Mouse (Mus musculus): ENCODE measurements around the gene Plscr5. TPM values are rescaled to one million over a fixed set of nuclear protein-coding genes. Genes with fewer than 3 reads are reported as not detected.
A peak's percentile ranks its signal among the peaks of the same experiment; 100 is the strongest.

The Plscr5 gene
- polyA plus RNA-seq, 1 experiment from 2014 or later, result not detected

DNA sequence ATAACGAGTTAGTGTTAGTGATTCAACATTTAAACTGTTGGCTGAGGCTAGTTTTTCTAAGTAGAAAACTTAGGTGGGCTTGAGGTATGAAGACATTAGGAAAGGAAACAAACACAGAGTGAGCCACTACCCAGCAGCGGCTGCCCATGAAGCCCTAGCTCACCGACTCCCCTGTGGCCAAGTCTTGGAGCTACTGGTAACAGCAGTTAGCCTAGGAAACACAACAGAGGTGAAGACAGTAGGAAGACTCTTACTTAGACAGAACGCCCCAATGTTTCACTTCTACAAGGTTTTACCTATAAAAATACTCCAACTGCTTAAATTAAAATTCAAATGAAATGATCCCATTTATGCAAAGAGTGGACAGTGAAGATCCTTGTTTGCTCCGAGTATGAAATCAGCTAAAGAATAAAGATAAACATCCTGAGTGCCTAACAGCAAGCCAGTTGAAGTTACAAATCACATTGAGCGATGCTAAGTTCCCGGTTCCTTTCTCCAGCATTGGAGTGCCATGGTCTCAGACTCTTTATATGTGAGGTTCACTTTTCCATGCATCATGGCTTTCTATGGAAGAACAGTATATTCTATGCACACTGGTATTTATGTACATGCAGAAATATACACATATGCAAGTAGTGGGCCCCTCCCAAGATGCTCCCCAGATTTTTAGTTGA, 56.2 kb downstream of the Plscr5 start:
- no peak overlapping the region for H3K4me3 ChIP-seq (ENCODE audit: low read depth, low read length)
- H3K36me3 ChIP-seq (ENCODE audit: control insufficient read depth, insufficient read depth), result no peaks in the 10 kb centered on the region
- no peak overlapping the region for H3K27ac ChIP-seq (ENCODE audit: low read length)
- peaks cover 5% of the 10 kb centered on the region for H3K4me1 ChIP-seq (ENCODE audit: control insufficient read depth, low read depth, low read length)
- H3K9ac ChIP-seq (ENCODE audit: low read depth, low read length), result no peak overlapping the region
- WGBS (ENCODE audit: insufficient replicate concordance), result 57% methylated on average over 7 of the region's 7 CpGs
- H3K4me2 ChIP-seq (ENCODE audit: low read depth, low read length), result no peak overlapping the region
- no peaks in the 10 kb centered on the region for H3K9me3 ChIP-seq (replicated peaks; ENCODE audit: control insufficient read depth, low read length)
- H3K27me3 ChIP-seq (ENCODE audit: control insufficient read depth, insufficient read depth, low read depth, low read length), result no peaks in the 10 kb centered on the region
- no peak for ATAC-seq (ENCODE audit: low read depth)

GRCm38 (mm10) chr9:92249447-92249852, 56.7 kb downstream of the Plscr5 start, which contains the start of gene Plscr1:
Gene Plscr1, plus strand, starts transcription at chr9:92249750.
- ATAC-seq (ENCODE audit: low read depth), result no peak
- Histone ChIP-seq H3K27me3 (ENCODE audit: control insufficient read depth, insufficient read depth, low read depth, low read length) (no peaks in the 10 kb centered on the region), H3K4me3 (ENCODE audit: low read depth, low read length) (peak within 1 kb of the TSS; percentile 72), H3K9me3 (replicated peaks; ENCODE audit: control insufficient read depth, low read length) (no peaks in the 10 kb centered on the region), H3K4me1 (ENCODE audit: control insufficient read depth, low read depth, low read length) (peaks cover 8% of the 10 kb centered on the region), H3K9ac (ENCODE audit: low read depth, low read length) (peak within 1 kb of the TSS; percentile 69), H3K36me3 (ENCODE audit: control insufficient read depth, insufficient read depth) (no peaks in the 10 kb centered on the region), H3K27ac (ENCODE audit: low read length) (peak within 1 kb of the TSS; percentile 91), H3K4me2 (ENCODE audit: low read depth, low read length) (peak within 1 kb of the TSS; percentile 69)
- WGBS (ENCODE audit: insufficient replicate concordance), result 30% methylated on average over 7 of the region's 7 CpGs

DNA sequence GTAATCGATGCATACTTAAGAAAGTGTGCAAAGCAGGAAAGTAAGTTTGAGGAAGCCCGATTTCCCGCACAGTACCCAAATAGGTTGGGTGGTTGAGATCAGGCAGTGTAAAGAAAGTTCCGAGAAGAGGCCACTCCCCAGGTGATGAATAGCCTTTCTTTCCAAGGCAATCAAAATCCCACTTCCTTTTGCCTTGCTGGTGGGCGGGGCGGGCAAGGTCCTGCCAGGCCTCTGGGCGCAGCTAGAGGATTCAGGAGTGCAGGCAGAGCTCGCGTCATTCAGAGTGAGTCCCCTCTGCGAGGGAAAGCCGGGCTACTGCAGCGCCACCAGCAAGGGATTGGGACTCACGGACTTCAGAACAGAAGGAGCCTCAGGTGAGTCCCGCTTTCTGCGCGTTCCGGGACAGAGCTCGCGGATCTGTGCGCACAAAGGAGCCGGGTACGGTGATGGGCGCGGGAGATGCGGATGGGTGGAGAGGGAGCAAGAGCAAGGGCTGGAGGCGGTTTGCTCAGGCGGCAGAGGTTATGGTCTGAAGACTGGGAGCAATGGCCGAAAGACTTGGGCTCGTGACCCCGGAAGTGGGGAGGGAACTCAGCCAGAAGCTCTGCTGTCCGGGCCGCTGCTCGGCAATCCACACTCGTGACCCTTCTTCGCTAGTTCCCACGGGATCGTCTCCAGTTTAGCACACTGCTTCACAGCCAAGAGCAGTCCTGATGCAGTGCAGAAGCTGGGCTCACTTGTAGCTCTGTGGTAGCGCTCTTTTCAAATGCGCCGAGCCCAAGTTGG, 57.4 kb downstream of the Plscr5 start:
- Histone ChIP-seq H3K4me3 (ENCODE audit: low read depth, low read length) (peak overlapping the region; percentile 72), H3K36me3 (ENCODE audit: control insufficient read depth, insufficient read depth) (no peaks in the 10 kb centered on the region), H3K4me1 (ENCODE audit: control insufficient read depth, low read depth, low read length) (peaks cover 10% of the 10 kb centered on the region), H3K9me3 (replicated peaks; ENCODE audit: control insufficient read depth, low read length) (no peaks in the 10 kb centered on the region), H3K27me3 (ENCODE audit: control insufficient read depth, insufficient read depth, low read depth, low read length) (no peaks in the 10 kb centered on the region), H3K9ac (ENCODE audit: low read depth, low read length) (peak overlapping the region; percentile 69), H3K4me2 (ENCODE audit: low read depth, low read length) (peak overlapping the region; percentile 69), H3K27ac (ENCODE audit: low read length) (peak overlapping the region; percentile 91)
- WGBS (ENCODE audit: insufficient replicate concordance), result under 1% methylated on average over 40 of the region's 40 CpGs
- peak; percentile 78 for ATAC-seq (ENCODE audit: low read depth)

GRCm38 (mm10) chr9:92252718-92253117, 60.0 kb downstream of the Plscr5 start:
- Histone ChIP-seq H3K4me2 (ENCODE audit: low read depth, low read length) (peak overlapping the region; percentile 26; the same call in 1 of the 2 replicates), H3K27ac (ENCODE audit: low read length) (no peak overlapping the region), H3K4me1 (ENCODE audit: control insufficient read depth, low read depth, low read length) (peaks cover 10% of the 10 kb centered on the region), H3K4me3 (ENCODE audit: low read depth, low read length) (no peak overlapping the region), H3K9me3 (replicated peaks; ENCODE audit: control insufficient read depth, low read length) (no peaks in the 10 kb centered on the region), H3K9ac (ENCODE audit: low read depth, low read length) (no peak overlapping the region), H3K36me3 (ENCODE audit: control insufficient read depth, insufficient read depth) (no peaks in the 10 kb centered on the region), H3K27me3 (ENCODE audit: control insufficient read depth, insufficient read depth, low read depth, low read length) (no peaks in the 10 kb centered on the region)
- WGBS (ENCODE audit: insufficient replicate concordance), result 29% methylated on average over 5 of the region's 5 CpGs
- ATAC-seq (ENCODE audit: low read depth), result no peak

DNA sequence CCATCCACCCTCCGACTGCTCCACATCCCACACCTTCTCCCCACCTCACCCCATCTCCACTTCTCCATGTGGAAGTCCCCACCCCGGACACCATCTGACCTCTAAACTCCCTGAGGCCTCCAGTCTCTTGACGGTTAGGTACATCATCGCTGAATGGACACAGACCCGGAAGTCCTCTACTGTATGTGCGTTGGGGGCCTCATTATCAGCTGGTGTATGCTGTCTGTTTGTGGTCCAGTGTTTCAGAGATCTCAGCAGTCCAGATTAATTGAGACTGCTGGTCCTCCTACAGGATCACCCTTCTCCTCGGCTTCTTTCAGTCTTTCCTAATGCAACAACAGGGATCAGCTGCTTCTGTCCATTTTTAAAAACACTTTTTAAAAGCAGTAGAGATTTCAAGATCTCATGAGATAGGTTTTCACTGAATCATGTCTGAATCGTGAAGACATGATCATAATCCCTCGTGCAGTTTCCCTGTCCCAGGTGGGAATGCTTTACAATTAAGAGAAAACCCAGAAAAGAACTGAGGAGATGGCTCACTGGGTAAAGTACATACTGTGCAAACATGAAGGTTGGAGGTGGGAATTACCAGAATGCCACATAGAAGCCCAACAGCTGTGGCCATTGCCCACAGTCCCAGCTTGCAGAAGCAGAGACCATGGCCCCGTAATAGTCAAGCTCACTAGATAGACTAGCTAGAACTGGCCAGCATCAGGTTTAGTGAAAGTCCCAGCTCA, 61.0 kb downstream of the Plscr5 start:
- H3K4me2 ChIP-seq (ENCODE audit: low read depth, low read length), result peak overlapping the region; percentile 40
- no peak overlapping the region for H3K27ac ChIP-seq (ENCODE audit: low read length)
- no peak overlapping the region for H3K9ac ChIP-seq (ENCODE audit: low read depth, low read length)
- no peak overlapping the region for H3K4me3 ChIP-seq (ENCODE audit: low read depth, low read length)
- peaks cover 10% of the 10 kb centered on the region for H3K4me1 ChIP-seq (ENCODE audit: control insufficient read depth, low read depth, low read length)
- no peaks in the 10 kb centered on the region for H3K27me3 ChIP-seq (ENCODE audit: control insufficient read depth, insufficient read depth, low read depth, low read length)
- no peak for ATAC-seq (ENCODE audit: low read depth)
- 36% methylated on average over 10 of the region's 10 CpGs for WGBS (ENCODE audit: insufficient replicate concordance)
- no peaks in the 10 kb centered on the region for H3K9me3 ChIP-seq (replicated peaks; ENCODE audit: control insufficient read depth, low read length)
- H3K36me3 ChIP-seq (ENCODE audit: control insufficient read depth, insufficient read depth), result no peaks in the 10 kb centered on the region

Other genes with a start within 250 kb of the Plscr5 start
- gene Plscr1, start 56.8 kb downstream of the Plscr5 start, polyA plus RNA-seq (2015; fragmentation: Nextera tagmentation; extraction: Ambion mirVana), result 25.2 and 25.4 TPM in 2 replicates
- 0.72 and 0.92 TPM in 2 replicates for gene Plscr2, start 82.7 kb downstream of the Plscr5 start, polyA plus RNA-seq (2015; fragmentation: Nextera tagmentation; extraction: Ambion mirVana)
- not detected in 2 replicates for gene 1700057G04Rik, start 116.4 kb downstream of the Plscr5 start, polyA plus RNA-seq (2015; fragmentation: Nextera tagmentation; extraction: Ambion mirVana)

Data from liver, embryonic 16.5 days (tissue).